Mouse (Mus musculus) macrophage (primary cell): Measurements from ENCODE around the gene Adarb2. TPM values are rescaled to one million over a fixed set of nuclear protein-coding genes. Genes with fewer than 3 reads are reported as not detected.

Experiments used
- H3K27ac ChIP-seq: fragments of 350-480 bp; formaldehyde crosslinking; 2 replicates; pipeline ENCODE4 v1.9.0; 2021
- H3K36me3 ChIP-seq: fragments of 350-480 bp; formaldehyde crosslinking; 2 replicates; pipeline ENCODE4 v1.9.0; 2021; ENCODE audit errors: inconsistent target
- H3K4me3 ChIP-seq: fragments of 350-480 bp; formaldehyde crosslinking; 2 replicates; pipeline ENCODE4 v1.9.0; 2021; ENCODE audit errors: inconsistent target
- H3K79me2 ChIP-seq: fragments of 350-480 bp; formaldehyde crosslinking; 2 replicates; pipeline ENCODE4 v1.9.0; 2021; ENCODE audit errors: inconsistent target
- WGBS: methylation state at CpG from one replicate; pipeline ENCODE4 v1.1.7; 2026; ENCODE audit warnings: inconsistent platforms; ENCODE audit not compliant: missing documents; 5-methylcytosine and 5-hydroxymethylcytosine counted together
- polyA plus RNA-seq: library from polyadenylated mRNA; stranded (reverse); fragments of 250-400 nt; gene quantifications from 3 replicates; pipeline ENCODE4 v1.2.4, GENCODE M21; 2018; ENCODE audit warnings: inconsistent platforms

Adarb2 gene
- polyA plus RNA-seq, 1 experiment from 2014 or later: not detected

DNA sequence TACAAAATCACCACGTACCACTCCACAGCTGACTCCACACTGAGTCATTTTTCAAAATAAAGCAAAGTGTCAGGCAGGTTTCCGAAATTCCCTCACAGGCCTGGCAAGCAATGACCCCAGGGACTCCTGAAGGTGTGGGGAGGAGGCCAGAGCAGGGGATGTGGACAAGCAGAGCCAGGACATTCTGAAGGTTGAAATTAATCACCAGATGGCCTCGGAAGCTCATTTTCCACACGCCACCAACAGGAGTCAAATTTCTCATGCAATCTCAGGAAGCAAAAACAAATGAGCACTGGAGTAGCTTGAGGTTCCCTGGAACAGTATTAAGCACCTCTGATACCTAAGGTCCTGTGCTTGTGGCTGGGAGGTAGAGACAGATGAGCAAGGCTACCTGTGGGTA lies 580.0 kb downstream of the Adarb2 start:
- Histone ChIP-seq H3K79me2 (no peaks in the 10 kb centered on the region), H3K4me3 (no peak overlapping the region), H3K36me3 (no peaks in the 10 kb centered on the region), H3K27ac (no peak overlapping the region)
- 87% methylated on average over 4 of the region's 4 CpGs for WGBS

DNA sequence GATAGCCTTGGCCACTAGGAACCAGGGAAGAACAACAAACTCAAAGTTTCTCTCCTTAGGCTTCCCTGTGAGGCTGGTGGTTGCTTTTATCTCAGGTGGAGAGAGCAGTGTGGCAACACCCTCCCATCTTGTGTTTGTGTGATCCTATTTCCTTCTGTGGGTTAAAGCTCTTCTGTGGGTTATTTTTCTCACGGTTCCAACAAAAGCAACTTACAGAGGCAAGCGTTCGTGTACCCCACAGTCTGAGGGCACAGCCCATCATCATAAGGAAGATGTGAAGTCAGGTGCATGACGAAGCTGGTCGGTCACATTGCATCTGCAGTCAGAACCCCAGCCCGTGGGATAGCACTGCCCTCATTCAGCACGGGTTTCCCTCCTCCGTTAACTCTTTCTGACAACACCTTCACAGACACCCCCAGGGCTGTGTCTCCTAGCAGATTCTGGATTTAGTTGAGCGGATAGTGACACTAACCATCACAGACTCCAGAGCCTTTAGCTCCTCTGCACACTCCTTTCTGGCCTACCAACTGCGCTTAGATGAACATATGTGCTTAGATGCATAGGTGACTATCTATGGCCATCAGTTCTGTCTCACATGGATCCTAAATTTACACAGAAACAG lies 581.1 kb downstream of the Adarb2 start:
- Histone ChIP-seq H3K4me3 (no peak overlapping the region), H3K36me3 (no peaks in the 10 kb centered on the region), H3K27ac (no peak overlapping the region), H3K79me2 (no peaks in the 10 kb centered on the region)
- 76% methylated on average over 10 of the region's 10 CpGs for WGBS

- Histone ChIP-seq H3K27ac (no peak overlapping the region), H3K4me3 (no peak overlapping the region), H3K79me2 (no peaks in the 10 kb centered on the region), H3K36me3 (no peaks in the 10 kb centered on the region)
- 88% methylated on average over 14 of the region's 14 CpGs for WGBS
Observed at GRCm38 (mm10) chr13:8784308-8785061, 581.8 kb downstream of the Adarb2 start.

- no peaks in the 10 kb centered on the region for H3K79me2 ChIP-seq
- H3K36me3 ChIP-seq: no peaks in the 10 kb centered on the region
- WGBS: 31% methylated on average over 9 of the region's 9 CpGs
- no peak overlapping the region for H3K4me3 ChIP-seq
- no peak overlapping the region for H3K27ac ChIP-seq
Observed at GRCm38 (mm10) chr13:8785185-8785584, 582.5 kb downstream of the Adarb2 start.

DNA sequence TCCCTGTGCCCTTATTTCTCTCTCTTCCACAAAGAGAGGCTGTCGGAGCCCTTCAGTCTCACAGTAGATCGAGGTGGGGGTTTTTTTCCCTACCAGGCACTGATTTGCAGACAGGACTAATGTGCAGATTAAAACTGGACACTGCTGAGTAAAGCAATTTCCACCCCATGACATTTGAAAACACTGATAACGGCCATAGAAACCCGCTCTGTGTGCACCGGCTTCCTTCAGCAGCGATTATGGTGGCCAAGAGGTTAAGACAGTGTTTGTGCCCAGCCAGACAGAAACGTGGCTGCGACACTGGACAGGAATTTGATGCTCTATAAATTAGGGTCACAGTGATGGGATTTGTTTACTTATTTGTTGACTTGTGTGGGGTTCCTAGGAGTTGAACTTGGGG lies 590.6 kb downstream of the Adarb2 start:
- WGBS: 94% methylated on average over 8 of the region's 8 CpGs
- no peak overlapping the region for H3K27ac ChIP-seq

GRCm38 (mm10) chr13:8800576-8800975 lies 597.9 kb downstream of the Adarb2 start:
- Histone ChIP-seq H3K79me2 (no peaks in the 10 kb centered on the region), H3K36me3 (peaks cover 13% of the 10 kb centered on the region), H3K4me3 (no peak overlapping the region), H3K27ac (no peak overlapping the region)
- WGBS: 87% methylated on average over 6 of the region's 6 CpGs

More for the DNA sequence above, 590.6 kb downstream of the Adarb2 start:
- no peaks in the 10 kb centered on the region for H3K79me2 ChIP-seq
- no peak overlapping the region for H3K4me3 ChIP-seq
- H3K36me3 ChIP-seq: no peaks in the 10 kb centered on the region

DNA sequence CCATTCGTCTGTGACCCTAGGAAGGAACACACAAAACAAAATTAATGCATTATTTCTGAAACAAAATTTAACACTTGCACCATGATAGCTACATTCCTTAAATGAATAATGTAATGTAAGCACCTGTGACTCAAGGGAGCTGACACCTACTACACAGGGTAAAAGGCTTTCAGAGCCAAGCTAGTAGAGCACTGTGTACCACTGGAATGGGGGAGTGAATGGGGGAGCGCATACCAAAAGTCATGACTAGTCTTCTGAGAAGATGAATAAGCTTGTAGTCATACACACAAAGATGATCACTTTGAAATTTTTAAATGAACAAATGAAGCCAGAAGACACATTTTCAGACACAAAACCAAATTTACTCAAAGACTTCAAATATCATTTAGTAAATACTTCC lies 603.3 kb downstream of the Adarb2 start:
- Histone ChIP-seq H3K36me3 (peaks cover 30% of the 10 kb centered on the region), H3K79me2 (no peaks in the 10 kb centered on the region), H3K4me3 (no peak overlapping the region), H3K27ac (no peak overlapping the region)
- 90% methylated on average over 2 of the region's 2 CpGs for WGBS
